Mouse (Mus musculus) right cerebral cortex, adult 18-20 months (tissue): ENCODE measurements around the gene Tinagl1.

ENCODE experiments used
- DNase-seq: peaks from one replicate; pipeline ENCODE4 v3.0.0; 2022; ENCODE audit warnings: mixed read lengths

The Tinagl1 gene

DNA sequence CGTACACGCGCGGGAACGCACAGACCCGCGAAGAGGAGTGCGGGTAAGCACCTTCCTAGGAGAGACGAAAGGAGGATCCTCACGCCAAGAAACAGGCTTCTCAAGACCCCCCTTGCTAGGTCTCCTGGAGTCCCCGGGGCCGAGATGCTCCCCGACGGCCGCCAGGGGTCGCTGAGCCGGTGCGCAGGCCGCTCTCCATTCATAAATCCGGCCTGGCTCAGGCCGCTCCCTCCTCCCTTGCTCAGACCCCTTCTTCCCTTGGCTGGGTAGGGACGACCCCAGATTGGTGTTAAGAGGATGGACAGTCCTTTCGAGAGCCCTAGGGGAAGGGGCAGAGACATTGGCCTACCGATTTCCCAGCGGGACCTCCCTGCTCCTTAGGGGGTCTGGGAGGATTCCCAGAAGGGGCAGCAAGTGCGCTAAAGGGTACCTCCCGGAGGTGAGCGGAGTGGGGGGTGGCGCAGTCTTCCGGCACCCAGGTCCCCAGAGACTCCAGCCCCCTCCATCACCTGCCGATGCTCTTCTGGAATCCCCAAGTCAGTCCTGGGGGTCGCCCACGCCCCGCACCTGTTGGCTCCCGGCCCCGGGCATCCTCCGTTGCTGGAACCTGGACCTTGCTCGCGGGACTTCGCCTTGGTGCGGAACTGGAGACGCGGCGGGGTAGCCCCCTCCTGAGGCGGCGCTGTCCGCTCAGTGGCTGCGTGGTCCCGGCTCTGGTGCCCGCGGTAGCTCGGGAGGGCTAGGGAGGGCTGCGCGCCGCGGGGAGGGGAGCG is 36.3 kb downstream of the Tinagl1 start:
- DNase-seq = peak; percentile 51

DNA sequence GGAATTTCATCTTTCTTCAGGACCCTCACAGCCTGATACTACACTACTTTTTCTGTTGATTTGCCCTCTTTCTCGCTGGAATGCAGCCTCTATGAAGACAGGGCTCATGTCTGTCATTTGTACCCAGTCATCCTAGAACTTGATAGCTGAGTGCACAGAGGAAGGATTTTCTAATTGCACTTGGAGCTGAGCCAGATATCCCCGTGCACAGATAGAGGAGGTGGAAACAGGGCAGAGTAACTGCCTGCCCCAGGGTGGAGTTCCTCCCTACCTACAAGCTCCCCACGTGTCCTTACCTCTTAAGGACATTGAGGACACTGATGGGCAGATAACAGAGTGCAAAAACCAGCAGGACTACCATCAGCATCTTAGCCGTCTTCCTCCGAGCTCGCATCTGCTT is 41.5 kb downstream of the Tinagl1 start:
- no peak for DNase-seq

GRCm38 (mm10) chr4:130131448-130132105 is 43.3 kb downstream of the Tinagl1 start:
- DNase-seq = no peak

- DNase-seq = no peak
These were observed 44.1 kb downstream of the Tinagl1 start for GRCm38 (mm10) chr4:130130641-130131350.

GRCm38 (mm10) chr4:130130082-130130481 is 44.8 kb downstream of the Tinagl1 start:
- no peak for DNase-seq

GRCm38 (mm10) chr4:130128907-130129306 is 46.0 kb downstream of the Tinagl1 start:
- no peak for DNase-seq

GRCm38 (mm10) chr4:130125935-130126334 is 49.0 kb downstream of the Tinagl1 start:
- DNase-seq = no peak

GRCm38 (mm10) chr4:130125164-130125563 is 49.8 kb downstream of the Tinagl1 start:
- no peak for DNase-seq

- DNase-seq = no peak
These were observed 50.8 kb downstream of the Tinagl1 start for GRCm38 (mm10) chr4:130124110-130124509.

DNA sequence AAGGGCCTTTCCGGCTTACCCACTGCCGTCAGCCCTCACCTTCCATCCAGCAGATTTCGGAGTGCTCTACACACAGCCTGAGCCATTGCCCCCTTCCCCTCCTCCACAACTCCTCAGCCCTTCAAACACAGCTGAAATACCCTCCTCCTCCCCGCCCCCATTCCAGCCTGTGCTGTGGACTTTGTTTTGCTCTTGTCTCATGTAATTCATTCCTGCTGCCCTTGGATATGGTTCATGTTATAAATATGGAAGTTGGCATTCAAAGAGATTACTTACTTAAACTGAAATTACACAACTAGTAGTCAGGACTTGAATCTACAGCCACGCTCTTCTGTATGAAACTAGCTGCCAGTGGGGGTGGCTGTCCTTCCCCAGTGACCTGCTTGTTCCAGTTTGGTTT is 51.9 kb downstream of the Tinagl1 start:
- no peak for DNase-seq

GRCm38 (mm10) chr4:130121560-130121959 is 53.4 kb downstream of the Tinagl1 start:
- no peak for DNase-seq

- no peak for DNase-seq
These were observed 54.2 kb downstream of the Tinagl1 start for GRCm38 (mm10) chr4:130120752-130121151.
